Mouse (Mus musculus) erythroblast, adult 5-6 weeks (primary cell): ENCODE data around the gene Rpl38. TPM values are rescaled to one million over a fixed set of nuclear protein-coding genes. Genes with fewer than 3 reads are reported as not detected.
"Not testable (repeated sequence)": the region's sequence is repeated elsewhere in the genome, so short reads cannot be mapped to it uniquely, and the experiment has no call there.

ENCODE experiments used
- ATAC-seq: replicated peaks from 2 replicates; pipeline ENCODE4 v1.8.0; 2016; ENCODE audit warnings: moderate number of reproducible peaks, mild to moderate bottlenecking, moderate TSS enrichment, inconsistent platforms; ENCODE audit not compliant: poor library complexity, low FRiP score, severe bottlenecking
- total RNA-seq, 2 experiments: library from RNA; stranded (forward) in 1 of 2; stranded (reverse) in 1 of 2; fragments of 150-400 nt in 1 of 2; fragments of 200-764, 138-1000 nt in 1 of 2; gene quantifications; 2 replicates each; pipeline versions ENCODE4 v1.2.3 to v1.2.4; 2015 to 2017; ENCODE audit warnings: low replicate concordance in 2 of 2

The Rpl38 gene
- total RNA-seq, 2 experiments from 2014 or later: 282 to 369 TPM

- ATAC-seq: no peak
Observed at GRCm38 (mm10) chr11:114655350-114656008, 12.8 kb upstream of the Rpl38 start.

GRCm38 (mm10) chr11:114656994-114657644 lies 11.2 kb upstream of the Rpl38 start:
- no peak for ATAC-seq

- 0 out of 2 replicates have a peak, but pooled peaks have one; percentile 62 for ATAC-seq
Observed at GRCm38 (mm10) chr11:114657737-114658136, 10.6 kb upstream of the Rpl38 start.

- no peak for ATAC-seq
Observed at GRCm38 (mm10) chr11:114662161-114662560, 6.2 kb upstream of the Rpl38 start.

- peak; percentile 92 for ATAC-seq
Observed at GRCm38 (mm10) chr11:114662746-114663362, 5.5 kb upstream of the Rpl38 start.

- ATAC-seq: no peak
Observed at GRCm38 (mm10) chr11:114664164-114664563, 4.2 kb upstream of the Rpl38 start.

- no peak for ATAC-seq
Observed at GRCm38 (mm10) chr11:114665463-114665862, 2.9 kb upstream of the Rpl38 start.

- ATAC-seq: no peak
Observed at GRCm38 (mm10) chr11:114666786-114667185, 1.5 kb upstream of the Rpl38 start.

GRCm38 (mm10) chr11:114667236-114667931 lies 940 bp upstream of the Rpl38 start:
- ATAC-seq: no peak

- ATAC-seq: 0 out of 2 replicates have a peak, but pooled peaks have one; percentile 42
Observed at GRCm38 (mm10) chr11:114667932-114668285, 415 bp upstream of the Rpl38 start.

GRCm38 (mm10) chr11:114668741-114669623 lies 658 bp downstream of the Rpl38 start:
- ATAC-seq: peak; percentile 81

GRCm38 (mm10) chr11:114669651-114670168 lies 1.4 kb downstream of the Rpl38 start:
- no peak for ATAC-seq

GRCm38 (mm10) chr11:114671147-114671546 lies 2.8 kb downstream of the Rpl38 start:
- no peak for ATAC-seq

GRCm38 (mm10) chr11:114672794-114673718 lies 4.7 kb downstream of the Rpl38 start:
- no peak for ATAC-seq

GRCm38 (mm10) chr11:114673719-114674050 lies 5.4 kb downstream of the Rpl38 start:
- ATAC-seq: no peak

GRCm38 (mm10) chr11:114674180-114674579 lies 5.9 kb downstream of the Rpl38 start:
- no peak for ATAC-seq

GRCm38 (mm10) chr11:114674796-114675195 lies 6.5 kb downstream of the Rpl38 start:
- ATAC-seq: not testable (repeated sequence)

- peak; percentile 92 for ATAC-seq
Observed at GRCm38 (mm10) chr11:114675341-114675825, 7.1 kb downstream of the Rpl38 start, which contains the start of gene Ttyh2. TSS of gene Ttyh2 (plus strand) at chr11:114675431.
